Mouse (Mus musculus): ENCODE data around the gene Cast.

Gene Cast

GRCm38 (mm10) chr13:74719002-74719401 is 89.6 kb downstream of the Cast start:
- no peak for DNase-seq (ENCODE audit: extremely low read depth, insufficient read length, low spot score)

GRCm38 (mm10) chr13:74696225-74696624 is 112.4 kb downstream of the Cast start:
- no peak for DNase-seq (ENCODE audit: extremely low read depth, insufficient read length, low spot score)

- no peak for DNase-seq (ENCODE audit: extremely low read depth, insufficient read length, low spot score)
Observed at GRCm38 (mm10) chr13:74695497-74696193, 113.0 kb downstream of the Cast start.
